Mouse (Mus musculus): ENCODE data around the gene Tro. TPM values are rescaled to one million over a fixed set of nuclear protein-coding genes. Genes with fewer than 3 reads are reported as not detected.

Tro gene
- polyA plus RNA-seq (2011; ENCODE audit: insufficient read depth, insufficient read length, low read depth, missing spikeins), result 23.5 and 27.6 TPM in 2 replicates

DNA sequence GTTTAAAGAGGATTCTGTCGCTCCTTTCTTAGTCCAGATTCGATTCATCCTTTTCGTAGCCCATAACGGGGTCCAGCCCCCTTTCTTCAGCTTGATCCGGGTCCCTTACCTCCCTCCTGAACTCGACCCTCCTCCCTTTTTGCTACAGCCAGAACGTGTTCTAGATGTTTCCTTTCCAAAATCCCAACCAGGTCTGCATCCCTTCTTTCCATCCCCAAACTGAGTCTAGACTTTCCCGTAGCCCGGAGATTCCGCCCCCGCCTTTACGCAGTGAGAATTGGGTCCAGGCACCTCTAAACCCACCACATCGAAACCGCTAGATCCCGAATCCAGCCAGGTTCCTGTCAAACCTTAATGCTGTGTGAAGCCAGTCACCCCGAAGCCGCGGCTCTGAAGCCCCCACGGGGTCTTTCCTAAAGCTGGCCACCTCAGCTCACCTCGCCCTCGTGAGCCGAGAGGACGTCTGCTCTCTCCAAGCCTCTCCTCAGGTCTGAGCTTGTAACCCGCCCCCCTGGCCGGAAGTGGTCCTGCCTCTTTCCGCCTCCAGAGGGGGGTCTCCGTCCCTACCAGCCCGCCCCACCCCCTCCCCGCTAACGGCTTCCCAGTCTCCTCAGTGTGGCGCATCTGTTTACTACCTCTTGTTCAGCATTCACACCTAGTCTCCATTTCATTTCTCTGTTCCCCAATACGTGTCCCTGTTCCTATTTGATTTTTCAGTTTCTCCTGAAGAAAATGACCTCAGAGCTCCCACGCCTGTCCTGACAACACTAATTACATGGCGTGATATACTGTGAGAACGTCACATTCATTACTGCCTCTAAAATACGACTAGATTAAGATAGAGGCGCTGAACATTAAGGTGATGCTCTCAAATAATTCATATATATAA lies at the start of gene Tro:
Tro (minus strand) TSS at position 676 of the 889 bp plus-strand sequence.
- H3K9me3 ChIP-seq (replicated peaks; ENCODE audit: control insufficient read depth, insufficient read depth, low read length, poor library complexity, severe bottlenecking), result no peaks in the 10 kb centered on the region
- no peaks in the 10 kb centered on the region for H3K27me3 ChIP-seq (ENCODE audit: control insufficient read depth, insufficient read depth, low read length, poor library complexity, severe bottlenecking)
- peak within 1 kb of the TSS; percentile 93 for H3K4me3 ChIP-seq (ENCODE audit: low read depth, low read length)
- TF ChIP-seq POLR2A (IDR thresholded peaks at IDR 0.05; ENCODE audit: insufficient read depth, low read length) (no peak), EP300 (IDR thresholded peaks at IDR 0.05; ENCODE audit: insufficient read depth, low read depth, low read length) (no peak), CTCF (IDR thresholded peaks at IDR 0.05; ENCODE audit: low read depth, low read length) (no peak)
- H3K9ac ChIP-seq (ENCODE audit: low read depth, poor library complexity, severe bottlenecking), result peak within 1 kb of the TSS; percentile 33
- no peak within 1 kb of the TSS for H3K27ac ChIP-seq (ENCODE audit: insufficient read depth, low read length)
- H3K4me1 ChIP-seq (ENCODE audit: control insufficient read depth, insufficient read depth, low read length), result no peaks in the 10 kb centered on the region
- 0 out of 2 replicates have a peak, but pooled peaks cover 2% of the 10 kb centered on the region for H3K36me3 ChIP-seq (ENCODE audit: control insufficient read depth, insufficient read depth, low read length, poor library complexity, severe bottlenecking)

- 0 out of 2 replicates have a peak, but pooled peaks cover 2% of the 10 kb centered on the region for H3K9me3 ChIP-seq (replicated peaks; ENCODE audit: control insufficient read depth, insufficient read depth, low read length, poor library complexity, severe bottlenecking)
- H3K27me3 ChIP-seq (ENCODE audit: control insufficient read depth, insufficient read depth, low read length, poor library complexity, severe bottlenecking), result no peaks in the 10 kb centered on the region
- H3K36me3 ChIP-seq (ENCODE audit: control insufficient read depth, insufficient read depth, low read length, poor library complexity, severe bottlenecking), result no peaks in the 10 kb centered on the region
- H3K9ac ChIP-seq (ENCODE audit: low read depth, poor library complexity, severe bottlenecking), result no peak overlapping the region
- no peaks in the 10 kb centered on the region for H3K4me1 ChIP-seq (ENCODE audit: control insufficient read depth, insufficient read depth, low read length)
- no peak overlapping the region for H3K27ac ChIP-seq (ENCODE audit: insufficient read depth, low read length)
- TF ChIP-seq EP300 (IDR thresholded peaks at IDR 0.05; ENCODE audit: insufficient read depth, low read depth, low read length) (no peak), CTCF (IDR thresholded peaks at IDR 0.05; ENCODE audit: low read depth, low read length) (no peak), POLR2A (IDR thresholded peaks at IDR 0.05; ENCODE audit: insufficient read depth, low read length) (no peak)
- no peak overlapping the region for H3K4me3 ChIP-seq (ENCODE audit: low read depth, low read length)
Measured at GRCm38 (mm10) chrX:150677505-150677904, 20.1 kb upstream of the Tro start.

- no peak overlapping the region for H3K4me3 ChIP-seq (ENCODE audit: low read depth, low read length)
- H3K36me3 ChIP-seq (ENCODE audit: control insufficient read depth, insufficient read depth, low read length, poor library complexity, severe bottlenecking), result no peaks in the 10 kb centered on the region
- no peak overlapping the region for H3K9ac ChIP-seq (ENCODE audit: low read depth, poor library complexity, severe bottlenecking)
- H3K27me3 ChIP-seq (ENCODE audit: control insufficient read depth, insufficient read depth, low read length, poor library complexity, severe bottlenecking), result no peaks in the 10 kb centered on the region
- no peaks in the 10 kb centered on the region for H3K4me1 ChIP-seq (ENCODE audit: control insufficient read depth, insufficient read depth, low read length)
- TF ChIP-seq EP300 (IDR thresholded peaks at IDR 0.05; ENCODE audit: insufficient read depth, low read depth, low read length), result no peak
- TF ChIP-seq POLR2A (IDR thresholded peaks at IDR 0.05; ENCODE audit: insufficient read depth, low read length), result no peak
- no peak for TF ChIP-seq CTCF (IDR thresholded peaks at IDR 0.05; ENCODE audit: low read depth, low read length)
- no peak overlapping the region for H3K27ac ChIP-seq (ENCODE audit: insufficient read depth, low read length)
- no peaks in the 10 kb centered on the region for H3K9me3 ChIP-seq (replicated peaks; ENCODE audit: control insufficient read depth, insufficient read depth, low read length, poor library complexity, severe bottlenecking)
Measured at GRCm38 (mm10) chrX:150662809-150663208, 5.4 kb upstream of the Tro start.

DNA sequence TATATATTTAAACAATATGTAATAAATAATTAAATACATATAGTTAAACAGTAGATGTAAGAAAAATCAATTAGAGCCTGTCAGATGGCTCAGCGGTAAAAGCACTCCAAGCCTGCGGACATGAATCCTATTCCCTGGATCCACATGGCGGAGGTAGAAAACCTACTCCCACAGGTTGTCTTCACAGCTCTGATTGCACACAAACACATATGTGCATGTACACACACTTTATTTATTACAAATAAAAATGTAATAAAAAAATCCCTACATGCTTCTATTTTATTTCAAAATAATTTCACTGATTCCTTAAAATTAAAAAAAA lies 375 bp upstream of the Tro start:
- no peaks in the 10 kb centered on the region for H3K27me3 ChIP-seq (ENCODE audit: control insufficient read depth, insufficient read depth, low read length, poor library complexity, severe bottlenecking)
- H3K27ac ChIP-seq (ENCODE audit: insufficient read depth, low read length), result no peak overlapping the region
- no peaks in the 10 kb centered on the region for H3K9me3 ChIP-seq (replicated peaks; ENCODE audit: control insufficient read depth, insufficient read depth, low read length, poor library complexity, severe bottlenecking)
- TF ChIP-seq CTCF (IDR thresholded peaks at IDR 0.05; ENCODE audit: low read depth, low read length) (no peak), EP300 (IDR thresholded peaks at IDR 0.05; ENCODE audit: insufficient read depth, low read depth, low read length) (no peak), POLR2A (IDR thresholded peaks at IDR 0.05; ENCODE audit: insufficient read depth, low read length) (no peak)
- 0 out of 2 replicates have a peak, but pooled peaks cover 2% of the 10 kb centered on the region for H3K36me3 ChIP-seq (ENCODE audit: control insufficient read depth, insufficient read depth, low read length, poor library complexity, severe bottlenecking)
- no peak overlapping the region for H3K4me3 ChIP-seq (ENCODE audit: low read depth, low read length)
- H3K9ac ChIP-seq (ENCODE audit: low read depth, poor library complexity, severe bottlenecking), result peak overlapping the region; percentile 33; the same call in 1 of the 2 replicates
- H3K4me1 ChIP-seq (ENCODE audit: control insufficient read depth, insufficient read depth, low read length), result no peaks in the 10 kb centered on the region

- Histone ChIP-seq H3K4me3 (ENCODE audit: low read depth, low read length) (peak overlapping the region; percentile 93), H3K9ac (ENCODE audit: low read depth, poor library complexity, severe bottlenecking) (peak overlapping the region; percentile 33), H3K27ac (ENCODE audit: insufficient read depth, low read length) (no peak overlapping the region), H3K27me3 (ENCODE audit: control insufficient read depth, insufficient read depth, low read length, poor library complexity, severe bottlenecking) (no peaks in the 10 kb centered on the region), H3K36me3 (ENCODE audit: control insufficient read depth, insufficient read depth, low read length, poor library complexity, severe bottlenecking) (0 out of 2 replicates have a peak, but pooled peaks cover 2% of the 10 kb centered on the region), H3K9me3 (replicated peaks; ENCODE audit: control insufficient read depth, insufficient read depth, low read length, poor library complexity, severe bottlenecking) (no peaks in the 10 kb centered on the region), H3K4me1 (ENCODE audit: control insufficient read depth, insufficient read depth, low read length) (no peaks in the 10 kb centered on the region)
- TF ChIP-seq CTCF (IDR thresholded peaks at IDR 0.05; ENCODE audit: low read depth, low read length) (no peak), POLR2A (IDR thresholded peaks at IDR 0.05; ENCODE audit: insufficient read depth, low read length) (no peak), EP300 (IDR thresholded peaks at IDR 0.05; ENCODE audit: insufficient read depth, low read depth, low read length) (no peak)
Measured at GRCm38 (mm10) chrX:150656122-150656907, 1.1 kb downstream of the Tro start.

Data from ES-Bruce4 (cell line).